Mouse (Mus musculus) brain, embryonic 18.5 days (tissue): ENCODE measurements around the gene Dnah5.

ENCODE experiments used
- DNase-seq: peaks from one replicate; pipeline ENCODE4 v3.0.0-alpha.2; 2012; ENCODE audit warnings: low read depth, low spot score

Gene Dnah5

GRCm38 (mm10) chr15:28203111-28204075 is at the start of gene Dnah5:
Dnah5 (plus strand) TSS chr15:28203752.
- DNase-seq: no peak

- peak; percentile 43 for DNase-seq
These were observed 48.6 kb upstream of the Dnah5 start for GRCm38 (mm10) chr15:28154822-28155501.

GRCm38 (mm10) chr15:28158771-28159489 is 44.6 kb upstream of the Dnah5 start:
- DNase-seq: peak; percentile 18

- DNase-seq: no peak
These were observed 41.3 kb upstream of the Dnah5 start for GRCm38 (mm10) chr15:28162291-28162690.

GRCm38 (mm10) chr15:28165234-28165633 is 38.3 kb upstream of the Dnah5 start:
- DNase-seq: no peak

- no peak for DNase-seq
These were observed 37.5 kb upstream of the Dnah5 start for GRCm38 (mm10) chr15:28166090-28166489.

GRCm38 (mm10) chr15:28178951-28179350 is 24.6 kb upstream of the Dnah5 start:
- no peak for DNase-seq

GRCm38 (mm10) chr15:28179556-28179955 is 24.0 kb upstream of the Dnah5 start:
- no peak for DNase-seq

- peak; percentile 55 for DNase-seq
These were observed 21.7 kb upstream of the Dnah5 start for GRCm38 (mm10) chr15:28181862-28182261.

GRCm38 (mm10) chr15:28182567-28182966 is 21.0 kb upstream of the Dnah5 start:
- DNase-seq: no peak

GRCm38 (mm10) chr15:28187472-28188360 is 15.8 kb upstream of the Dnah5 start:
- peak; percentile 52 for DNase-seq

- DNase-seq: no peak
These were observed 15.1 kb upstream of the Dnah5 start for GRCm38 (mm10) chr15:28188361-28189011.

- no peak for DNase-seq
These were observed 13.9 kb upstream of the Dnah5 start for GRCm38 (mm10) chr15:28189668-28190067.

GRCm38 (mm10) chr15:28198609-28199008 is 4.9 kb upstream of the Dnah5 start:
- no peak for DNase-seq

GRCm38 (mm10) chr15:28204626-28205025 is 1.1 kb downstream of the Dnah5 start:
- DNase-seq: no peak

GRCm38 (mm10) chr15:28207545-28207944 is 4.0 kb downstream of the Dnah5 start:
- DNase-seq: no peak

GRCm38 (mm10) chr15:28213057-28213456 is 9.5 kb downstream of the Dnah5 start:
- DNase-seq: no peak

- DNase-seq: no peak
These were observed 12.8 kb downstream of the Dnah5 start for GRCm38 (mm10) chr15:28216358-28216757.

GRCm38 (mm10) chr15:28227316-28227715 is 23.8 kb downstream of the Dnah5 start:
- no peak for DNase-seq

- DNase-seq: no peak
These were observed 56.7 kb downstream of the Dnah5 start for GRCm38 (mm10) chr15:28260250-28260649.
